ENCODE assay signal across 10 mouse cellular contexts in genomic region chr14:58069927-58070326, GRCm38 (mm10). TPM values are rescaled to one million over a fixed set of nuclear protein-coding genes. Genes with fewer than 3 reads are reported as not detected.
DNase-seq lines count a peak whose midpoint lies in the region; ATAC-seq lines count a peak whose summit lies in the region.
"Had no signal": no experiment of that assay in that cellular context is flagged by ENCODE, and none has a peak within 500 bp of the region (broad histone marks: within the 10 kb centered on the region; RNA-seq: fewer than 3 reads in every experiment).

No protein-coding gene starts in this region.

- DNase-seq in heart, adult 11 months = peak; percentile 86
- no peak for DNase-seq in heart, postnatal 14 days
- DNase-seq in R1 (ENCODE audit: low read depth, low spot score) = peak; percentile 12
- DNase-seq in hindbrain, embryonic 11.5 days (ENCODE audit: low spot score) = peak; percentile 37
- DNase-seq in midbrain, embryonic 11.5 days (ENCODE audit: low spot score, missing footprints) = peak; percentile 85
- DNase-seq in layer of hippocampus, adult 11-12 months (ENCODE audit: low spot score) = no peak
- no peak for DNase-seq in spleen, postnatal 36 days (ENCODE audit: low spot score in 2 of 2)
- DNase-seq in right cerebral cortex, postnatal 25 days = no peak

- peak overlapping the region; percentile 57; the same call in 1 of the 2 replicates for H3K4me3 ChIP-seq in hindbrain, embryonic 11.5 days (ENCODE audit: low read depth, low read length)
- H3K4me3 ChIP-seq in midbrain, embryonic 11.5 days (ENCODE audit: low read depth, low read length) = peak overlapping the region; percentile 57

- H3K9ac ChIP-seq in hindbrain, embryonic 11.5 days (ENCODE audit: low read depth, low read length) = no peak overlapping the region
- H3K9ac ChIP-seq in midbrain, embryonic 11.5 days (ENCODE audit: low read length) = no peak overlapping the region

- ATAC-seq in hindbrain, embryonic 11.5 days (ENCODE audit: low FRiP score) = no peak
- no peak for ATAC-seq in midbrain, embryonic 11.5 days (ENCODE audit: low FRiP score)

- intact Hi-C loops in heart, postnatal 14 days (cut with DNase I) = loop anchor here (10.0 kb wide), 1 partner anchor 235 kb away; no protein-coding TSS in a partner anchor

- H3K27ac ChIP-seq in hindbrain, embryonic 11.5 days (ENCODE audit: low read depth, low read length) = no peak overlapping the region
- no peak overlapping the region for H3K27ac ChIP-seq in midbrain, embryonic 11.5 days (ENCODE audit: low read depth, low read length)

- WGBS in hindbrain, embryonic 11.5 days = 2% methylated on average over 6 of the region's 6 CpGs
- WGBS in midbrain, embryonic 11.5 days = 2% methylated on average over 6 of the region's 6 CpGs

- peak overlapping the region; percentile 96 for H3K4me2 ChIP-seq in hindbrain, embryonic 11.5 days (replicated peaks; ENCODE audit: low read depth, low read length)
- peak overlapping the region; percentile 94 for H3K4me2 ChIP-seq in midbrain, embryonic 11.5 days

- no peaks in the 10 kb centered on the region for H3K36me3 ChIP-seq in hindbrain, embryonic 11.5 days (ENCODE audit: control insufficient read depth, insufficient read depth, low read length)
- H3K36me3 ChIP-seq in midbrain, embryonic 11.5 days (ENCODE audit: control insufficient read depth, insufficient read depth, low read length) = no peaks in the 10 kb centered on the region

- H3K9me3 ChIP-seq in hindbrain, embryonic 11.5 days (ENCODE audit: control insufficient read depth, low read length) = no peaks in the 10 kb centered on the region
- no peaks in the 10 kb centered on the region for H3K9me3 ChIP-seq in midbrain, embryonic 11.5 days (ENCODE audit: control insufficient read depth, low read length)

- peaks cover 29% of the 10 kb centered on the region for H3K27me3 ChIP-seq in hindbrain, embryonic 11.5 days (ENCODE audit: control insufficient read depth, insufficient read depth, low read length)
- peaks cover 46% of the 10 kb centered on the region for H3K27me3 ChIP-seq in midbrain, embryonic 11.5 days (ENCODE audit: control insufficient read depth, insufficient read depth, low read length)

- peaks cover 9% of the 10 kb centered on the region; the same call in 1 of the 2 replicates for H3K4me1 ChIP-seq in hindbrain, embryonic 11.5 days (replicated peaks; ENCODE audit: control insufficient read depth, insufficient read depth, low read length)
- H3K4me1 ChIP-seq in midbrain, embryonic 11.5 days (ENCODE audit: control insufficient read depth, insufficient read depth, low read length) = peaks cover 13% of the 10 kb centered on the region

RNA-seq across cellular contexts. Expression of gene Fgf9, which starts 0.4 kb away (rescaled TPM):
- 1 to 10 TPM; 5.9 to 6.0 TPM for total RNA-seq in heart, postnatal 14 days (2021)
- 4.7 and 6.6 TPM in 2 replicates for polyA plus RNA-seq in hindbrain, embryonic 11.5 days (2014; fragmentation: Nextera tagmentation; extraction: Ambion mirVana)
- polyA plus RNA-seq in midbrain, embryonic 11.5 days (2014; fragmentation: Nextera tagmentation; extraction: Ambion mirVana) = 1.8 and 2.0 TPM in 2 replicates
- total RNA-seq: hematopoietic stem cell, adult 5-6 weeks; MEL had no signal

Comparison
In these comparisons a context has a peak if more than half of its experiments do, and no peak if none do; other contexts are left out.
1. DNase-seq: peak in heart, adult 11 months (single experiment), R1 (single experiment), hindbrain, embryonic 11.5 days (single experiment) and midbrain, embryonic 11.5 days (single experiment); none in heart, postnatal 14 days (0 of 2), layer of hippocampus, adult 11-12 months (single experiment), spleen, postnatal 36 days (0 of 2) and right cerebral cortex, postnatal 25 days (single experiment).